ENCODE assay signal across 8 mouse cellular contexts in the genomic region with DNA sequence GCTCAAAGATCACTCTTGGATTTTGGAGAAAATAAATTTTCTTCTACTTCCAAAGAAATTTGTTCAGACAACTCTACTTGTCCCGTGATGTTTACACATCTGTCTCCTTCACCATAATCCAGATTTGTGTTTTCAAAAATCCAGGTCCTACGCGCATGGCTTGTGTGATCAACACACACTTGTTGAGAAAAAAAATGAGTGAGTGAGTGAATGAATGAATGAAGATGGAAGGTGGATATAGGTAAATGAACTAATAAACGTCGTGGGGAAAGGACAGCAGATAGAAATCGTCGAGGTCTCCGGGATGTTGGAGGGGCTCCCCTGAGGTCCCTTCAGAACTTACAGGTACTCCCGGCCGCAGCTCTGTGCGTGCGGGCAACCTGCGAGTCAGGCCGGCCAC. TPM values are rescaled to one million over a fixed set of nuclear protein-coding genes. Genes with fewer than 3 reads are reported as not detected.
DNase-seq lines count a peak whose midpoint lies in the region; ATAC-seq and TF ChIP-seq lines count a peak whose summit lies in the region.

No protein-coding gene starts in this region.

- TF ChIP-seq EP300 in stomach, postnatal 0 days (optimal IDR thresholded peaks at IDR 0.05), result no peak

- under 1% methylated on average over 14 of the region's 14 CpGs for WGBS in spleen, adult 2 months
- under 1% methylated on average over 14 of the region's 14 CpGs for WGBS in liver, embryonic 12.5 days (ENCODE audit: insufficient replicate concordance)
- WGBS in stomach, postnatal 0 days, result 1% methylated on average over 14 of the region's 14 CpGs

- peak overlapping the region; percentile 86; the same call in 1 of the 2 replicates for H3K27ac ChIP-seq in spleen, adult 2 months (ENCODE audit: insufficient read depth, low read length)
- peak overlapping the region; percentile 96 for H3K27ac ChIP-seq in liver, embryonic 12.5 days
- H3K27ac ChIP-seq in stomach, postnatal 0 days (replicated peaks), result peak overlapping the region; percentile 89

- H3K9ac ChIP-seq in liver, embryonic 12.5 days, result peak overlapping the region; percentile 88
- peak overlapping the region; percentile 74 for H3K9ac ChIP-seq in stomach, postnatal 0 days (ENCODE audit: low read length)

- ATAC-seq in liver, embryonic 12.5 days, result peak; percentile 6; the same call in 1 of the 2 replicates
- ATAC-seq in stomach, postnatal 0 days (ENCODE audit: low FRiP score, low TSS enrichment), result no peak

- no peak for TF ChIP-seq POLR2A in spleen, adult 2 months (IDR thresholded peaks at IDR 0.05; ENCODE audit: low read depth, low read length)

- peaks cover 16% of the 10 kb centered on the region; the same call in 1 of the 2 replicates for H3K4me1 ChIP-seq in spleen, adult 2 months (ENCODE audit: control insufficient read depth, insufficient read depth, insufficient read length)
- H3K4me1 ChIP-seq in liver, embryonic 12.5 days, result peaks cover 76% of the 10 kb centered on the region
- H3K4me1 ChIP-seq in stomach, postnatal 0 days (replicated peaks; ENCODE audit: control insufficient read depth, insufficient read depth), result peaks cover 3% of the 10 kb centered on the region; the same call in 1 of the 2 replicates

- H3K4me3 ChIP-seq in spleen, adult 2 months (ENCODE audit: extremely low read depth, insufficient read depth, insufficient read length), result peak overlapping the region; percentile 76
- peak overlapping the region; percentile 88 for H3K4me3 ChIP-seq in liver, embryonic 12.5 days
- peak overlapping the region; percentile 76 for H3K4me3 ChIP-seq in stomach, postnatal 0 days (ENCODE audit: low read depth, low read length)

- no peak for TF ChIP-seq CTCF in spleen, adult 2 months (IDR thresholded peaks at IDR 0.05; ENCODE audit: extremely low read depth, insufficient read depth, insufficient read length, insufficient replicate concordance)
- TF ChIP-seq CTCF in stomach, postnatal 0 days (IDR thresholded peaks at IDR 0.05; ENCODE audit: low read depth), result no peak

- peak; percentile 25 for DNase-seq in embryo, embryonic 11 days
- DNase-seq in embryo, embryonic 10.5 days (ENCODE audit: low spot score), result no peak
- DNase-seq in spleen, adult 2 months (ENCODE audit: low read depth in 1 of 2, low spot score in 2 of 2), result no peak
- no peak for DNase-seq in spleen, adult 18-20 months
- no peak for DNase-seq in stomach, postnatal 0 days (ENCODE audit: low spot score)
- no peak for DNase-seq in cerebellum, postnatal 36 days
- no peak for DNase-seq in cerebellum, adult 11-12 months

- H3K4me2 ChIP-seq in liver, embryonic 12.5 days, result peak overlapping the region; percentile 80
- peak overlapping the region; percentile 83 for H3K4me2 ChIP-seq in stomach, postnatal 0 days (replicated peaks; ENCODE audit: low read depth)

- H3K9me3 ChIP-seq in liver, embryonic 12.5 days (replicated peaks), result no peaks in the 10 kb centered on the region
- no peaks in the 10 kb centered on the region for H3K9me3 ChIP-seq in stomach, postnatal 0 days (ENCODE audit: control insufficient read depth, low read length)

- H3K27me3 ChIP-seq in spleen, adult 2 months (ENCODE audit: control insufficient read depth, insufficient read depth, low read length), result no peaks in the 10 kb centered on the region
- no peaks in the 10 kb centered on the region for H3K27me3 ChIP-seq in liver, embryonic 12.5 days (replicated peaks)
- no peaks in the 10 kb centered on the region for H3K27me3 ChIP-seq in stomach, postnatal 0 days (ENCODE audit: control insufficient read depth, insufficient read depth, low read length)

- peaks cover 8% of the 10 kb centered on the region; the same call in 1 of the 2 replicates for H3K36me3 ChIP-seq in spleen, adult 2 months (ENCODE audit: control insufficient read depth, insufficient read depth, low read length)
- H3K36me3 ChIP-seq in liver, embryonic 12.5 days, result peaks cover 35% of the 10 kb centered on the region
- 0 out of 2 replicates have a peak, but pooled peaks cover 7% of the 10 kb centered on the region for H3K36me3 ChIP-seq in stomach, postnatal 0 days (ENCODE audit: control insufficient read depth, insufficient read depth, low read length)

RNA-seq across cellular contexts. Expression of a gene that starts 0.6 kb away (rescaled TPM):
- polyA plus RNA-seq in spleen, adult 2 months (2012; rRNA removed), result 24.8 and 34.0 TPM in 2 replicates
- 123 and 126 TPM in 2 replicates for polyA plus RNA-seq in liver, embryonic 12.5 days (2016; fragmentation: Nextera tagmentation; extraction: Ambion mirVana)
- 64.6 and 65.9 TPM in 2 replicates for polyA plus RNA-seq in stomach, postnatal 0 days (2015; fragmentation: Nextera tagmentation; extraction: Ambion mirVana)

RNA-seq across cellular contexts. Expression of a gene that starts 5.2 kb away (rescaled TPM):
- polyA plus RNA-seq in spleen, adult 2 months (2012; rRNA removed), result 36.5 TPM in 2 replicates
- polyA plus RNA-seq in liver, embryonic 12.5 days (2016; fragmentation: Nextera tagmentation; extraction: Ambion mirVana), result 51.5 and 54.6 TPM in 2 replicates
- polyA plus RNA-seq in stomach, postnatal 0 days (2015; fragmentation: Nextera tagmentation; extraction: Ambion mirVana), result 91.2 and 97.2 TPM in 2 replicates

RNA-seq across cellular contexts. Expression of a gene that starts 25.4 kb away (rescaled TPM):
- polyA plus RNA-seq in spleen, adult 2 months (2012; rRNA removed), result 2.4 and 3.6 TPM in 2 replicates
- polyA plus RNA-seq in liver, embryonic 12.5 days (2016; fragmentation: Nextera tagmentation; extraction: Ambion mirVana), result 0.18 and 0.33 TPM in 2 replicates
- 4.8 and 5.3 TPM in 2 replicates for polyA plus RNA-seq in stomach, postnatal 0 days (2015; fragmentation: Nextera tagmentation; extraction: Ambion mirVana)

RNA-seq across cellular contexts. Expression of a gene that starts 54.1 kb away (rescaled TPM):
- polyA plus RNA-seq in spleen, adult 2 months (2012; rRNA removed), result 4.2 and 6.4 TPM in 2 replicates
- 0.37 and 0.59 TPM in 2 replicates for polyA plus RNA-seq in liver, embryonic 12.5 days (2016; fragmentation: Nextera tagmentation; extraction: Ambion mirVana)
- 1.3 TPM in 2 replicates for polyA plus RNA-seq in stomach, postnatal 0 days (2015; fragmentation: Nextera tagmentation; extraction: Ambion mirVana)
